Mouse (Mus musculus) embryonic facial prominence, embryonic 14.5 days (tissue): ENCODE data around the gene Tas2r135. TPM values are rescaled to one million over a fixed set of nuclear protein-coding genes. Genes with fewer than 3 reads are reported as not detected.

Experiments used
- ATAC-seq: fragments of 200-750 bp; cut with Nextera tagmentation; 2 replicates; pipeline ENCODE4 v1.8.0; 2017; ENCODE audit warnings: low read depth, moderate number of reproducible peaks, moderate TSS enrichment
- DNase-seq: peaks from one replicate; pipeline ENCODE4 v3.0.0-alpha.2; 2015; ENCODE audit warnings: low spot score
- H3K27ac ChIP-seq: fragments of 300-500 bp; sonication (generic); replicated peaks from 2 replicates; pipeline ENCODE4 v1.5.1; 2014; ENCODE audit warnings: low read depth, mild to moderate bottlenecking, low read length, moderate library complexity
- H3K27me3 ChIP-seq: fragments of 300-500 bp; sonication (generic); replicated peaks from 2 replicates; pipeline ENCODE4 v1.6.1; 2014; ENCODE audit warnings: low read length; ENCODE audit not compliant: control insufficient read depth, insufficient read depth
- H3K36me3 ChIP-seq: fragments of 300-500 bp; sonication (generic); 2 replicates; pipeline ENCODE4 v1.6.1; 2014; ENCODE audit warnings: low read length, mixed read lengths; ENCODE audit not compliant: control insufficient read depth, insufficient read depth
- H3K4me1 ChIP-seq: fragments of 300-500 bp; sonication (generic); 2 replicates; pipeline ENCODE4 v1.6.1; 2014; ENCODE audit warnings: antibody characterized with exemption, low read length; ENCODE audit not compliant: control insufficient read depth, insufficient read depth
- H3K4me2 ChIP-seq: fragments of 300-500 bp; sonication (generic); 2 replicates; pipeline ENCODE4 v1.6.1; 2014; ENCODE audit warnings: low read depth, mild to moderate bottlenecking, low read length, moderate library complexity, mixed read lengths
- H3K4me3 ChIP-seq: fragments of 300-500 bp; sonication (generic); 2 replicates; pipeline ENCODE4 v1.5.1; 2014; ENCODE audit warnings: low read depth, mild to moderate bottlenecking, low read length
- H3K9ac ChIP-seq: fragments of 300-500 bp; sonication (generic); 2 replicates; pipeline ENCODE4 v1.6.1; 2014; ENCODE audit warnings: low read depth, mild to moderate bottlenecking, low read length, moderate library complexity, mixed read lengths
- H3K9me3 ChIP-seq: fragments of 300-500 bp; sonication (generic); 2 replicates; pipeline ENCODE4 v1.6.1; 2016; ENCODE audit warnings: low read length; ENCODE audit not compliant: control insufficient read depth
- WGBS: fragments of 180-500 bp; shearing (Covaris S2); extraction: QIAGEN DNeasy Blood & Tissue Kit; methylation state at CpG from one replicate; pipeline ENCODE4 v1.1.7; 2014; 5-methylcytosine and 5-hydroxymethylcytosine counted together
- polyA plus RNA-seq: library from polyadenylated mRNA; unstranded; fragments of >200 nt; fragmentation: Nextera tagmentation; extraction: Ambion mirVana; gene quantifications from 2 replicates; pipeline ENCODE4 v1.2.1, GENCODE M21; 2014

Gene Tas2r135
- polyA plus RNA-seq, 1 experiment from 2014 or later: not detected

GRCm38 (mm10) chr6:42379551-42379950 lies 25.7 kb upstream of the Tas2r135 start:
- H3K9ac ChIP-seq: no peak overlapping the region
- no peak overlapping the region for H3K4me3 ChIP-seq
- no peak for ATAC-seq
- no peak overlapping the region for H3K4me2 ChIP-seq
- no peak overlapping the region for H3K27ac ChIP-seq
- no peak for DNase-seq
- no peaks in the 10 kb centered on the region for H3K27me3 ChIP-seq
- no peaks in the 10 kb centered on the region for H3K9me3 ChIP-seq
- H3K36me3 ChIP-seq: no peaks in the 10 kb centered on the region
- 31% methylated on average over 3 of the region's 3 CpGs for WGBS
- H3K4me1 ChIP-seq: peaks cover 4% of the 10 kb centered on the region; the same call in 1 of the 2 replicates

- no peak for ATAC-seq
- no peaks in the 10 kb centered on the region for H3K4me1 ChIP-seq
- H3K9ac ChIP-seq: no peak overlapping the region
- peak; percentile 45 for DNase-seq
- no peak overlapping the region for H3K27ac ChIP-seq
- peak overlapping the region; percentile 11; the same call in 1 of the 2 replicates for H3K4me2 ChIP-seq
- 8% methylated on average over 8 of the region's 8 CpGs for WGBS
- H3K4me3 ChIP-seq: no peak overlapping the region
- H3K27me3 ChIP-seq: no peaks in the 10 kb centered on the region
- no peaks in the 10 kb centered on the region for H3K36me3 ChIP-seq
- H3K9me3 ChIP-seq: no peaks in the 10 kb centered on the region
Observed at GRCm38 (mm10) chr6:42380416-42381144, 24.7 kb upstream of the Tas2r135 start.

- no peak for ATAC-seq
- H3K27ac ChIP-seq: peak overlapping the region; percentile 47; the same call in 1 of the 2 replicates
Observed at GRCm38 (mm10) chr6:42381221-42381620, 24.0 kb upstream of the Tas2r135 start.

GRCm38 (mm10) chr6:42381916-42382381 lies 23.3 kb upstream of the Tas2r135 start:
- no peak overlapping the region for H3K4me3 ChIP-seq
- H3K27me3 ChIP-seq: no peaks in the 10 kb centered on the region
- H3K9me3 ChIP-seq: no peaks in the 10 kb centered on the region
- no peak overlapping the region for H3K4me2 ChIP-seq
- DNase-seq (peak; percentile 33), ATAC-seq (peak; percentile 35; the same call in 1 of the 2 replicates)
- H3K4me1 ChIP-seq: no peaks in the 10 kb centered on the region
- WGBS: 47% methylated on average over 9 of the region's 9 CpGs
- no peaks in the 10 kb centered on the region for H3K36me3 ChIP-seq
- no peak overlapping the region for H3K9ac ChIP-seq
- peak overlapping the region; percentile 47; the same call in 1 of the 2 replicates for H3K27ac ChIP-seq

More at GRCm38 (mm10) chr6:42381221-42381620, 24.0 kb upstream of the Tas2r135 start:
- WGBS: 34% methylated on average over 2 of the region's 2 CpGs
- Histone ChIP-seq H3K9ac (no peak overlapping the region), H3K36me3 (no peaks in the 10 kb centered on the region), H3K9me3 (no peaks in the 10 kb centered on the region), H3K4me3 (no peak overlapping the region), H3K4me2 (no peak overlapping the region), H3K4me1 (no peaks in the 10 kb centered on the region), H3K27me3 (no peaks in the 10 kb centered on the region)
- DNase-seq: no peak

GRCm38 (mm10) chr6:42383360-42383759 lies 21.9 kb upstream of the Tas2r135 start:
- Histone ChIP-seq H3K4me3 (no peak overlapping the region), H3K9ac (no peak overlapping the region), H3K4me2 (no peak overlapping the region), H3K27ac (no peak overlapping the region), H3K4me1 (no peaks in the 10 kb centered on the region), H3K36me3 (no peaks in the 10 kb centered on the region), H3K27me3 (no peaks in the 10 kb centered on the region), H3K9me3 (no peaks in the 10 kb centered on the region)
- ATAC-seq (no peak), DNase-seq (no peak)
- WGBS: 84% methylated on average over 5 of the region's 5 CpGs

GRCm38 (mm10) chr6:42385635-42386034 lies 19.6 kb upstream of the Tas2r135 start:
- Histone ChIP-seq H3K4me2 (no peak overlapping the region), H3K4me1 (no peaks in the 10 kb centered on the region), H3K27me3 (no peaks in the 10 kb centered on the region), H3K27ac (no peak overlapping the region), H3K4me3 (no peak overlapping the region), H3K36me3 (no peaks in the 10 kb centered on the region), H3K9ac (no peak overlapping the region), H3K9me3 (no peaks in the 10 kb centered on the region)
- peak; percentile 86; the same call in 1 of the 2 replicates for ATAC-seq
- peak; percentile 66 for DNase-seq
- 67% methylated on average over 4 of the region's 4 CpGs for WGBS

GRCm38 (mm10) chr6:42391796-42392330 lies 13.4 kb upstream of the Tas2r135 start:
- 40% methylated on average over 2 of the region's 2 CpGs for WGBS
- H3K4me2 ChIP-seq: no peak overlapping the region
- no peaks in the 10 kb centered on the region for H3K9me3 ChIP-seq
- no peaks in the 10 kb centered on the region for H3K27me3 ChIP-seq
- ATAC-seq: no peak
- DNase-seq: no peak
- 0 out of 2 replicates have a peak, but pooled peaks cover 4% of the 10 kb centered on the region for H3K4me1 ChIP-seq
- no peak overlapping the region for H3K4me3 ChIP-seq
- H3K9ac ChIP-seq: no peak overlapping the region
- no peaks in the 10 kb centered on the region for H3K36me3 ChIP-seq
- no peak overlapping the region for H3K27ac ChIP-seq

GRCm38 (mm10) chr6:42395960-42396809 lies 9.0 kb upstream of the Tas2r135 start:
- Histone ChIP-seq H3K27me3 (no peaks in the 10 kb centered on the region), H3K27ac (no peak overlapping the region), H3K9ac (no peak overlapping the region), H3K4me3 (no peak overlapping the region), H3K4me2 (no peak overlapping the region), H3K36me3 (no peaks in the 10 kb centered on the region), H3K4me1 (0 out of 2 replicates have a peak, but pooled peaks cover 4% of the 10 kb centered on the region), H3K9me3 (no peaks in the 10 kb centered on the region)
- WGBS: 46% methylated on average over 9 of the region's 9 CpGs
- DNase-seq: peak; percentile 84
- peak; percentile 86 for ATAC-seq
